Mouse (Mus musculus) adrenal gland, postnatal 14 days (tissue): ENCODE measurements around the gene Zfp341. TPM values are rescaled to one million over a fixed set of nuclear protein-coding genes. Genes with fewer than 3 reads are reported as not detected.

Experiments used
- DNase-seq: peaks from one replicate; pipeline ENCODE4 v3.0.0; 2021; ENCODE audit warnings: mixed read lengths
- total RNA-seq: library from RNA; stranded (reverse); gene quantifications from 2 replicates; pipeline ENCODE4 v1.2.3, GENCODE M21; 2021

Zfp341 gene
- total RNA-seq, 1 experiment from 2014 or later: 2.2 TPM

GRCm38 (mm10) chr2:154586405-154586804 is 26.7 kb upstream of the Zfp341 start:
- peak; percentile 65 for DNase-seq

- no peak for DNase-seq
Observed at GRCm38 (mm10) chr2:154589051-154589450, 24.0 kb upstream of the Zfp341 start.

- no peak for DNase-seq
Observed at GRCm38 (mm10) chr2:154591239-154591638, 21.9 kb upstream of the Zfp341 start.

- DNase-seq: peak; percentile 56
Observed at GRCm38 (mm10) chr2:154593025-154593424, 20.1 kb upstream of the Zfp341 start.

- DNase-seq: peak; percentile 61
Observed at GRCm38 (mm10) chr2:154595775-154596174, 17.3 kb upstream of the Zfp341 start.

- DNase-seq: no peak
Observed at GRCm38 (mm10) chr2:154597399-154597798, 15.7 kb upstream of the Zfp341 start.

GRCm38 (mm10) chr2:154600586-154600985 is 12.5 kb upstream of the Zfp341 start:
- no peak for DNase-seq

- DNase-seq: no peak
Observed at GRCm38 (mm10) chr2:154601324-154601723, 11.8 kb upstream of the Zfp341 start.

GRCm38 (mm10) chr2:154603007-154603637 is 10.0 kb upstream of the Zfp341 start:
- DNase-seq: no peak

GRCm38 (mm10) chr2:154603638-154604153 is 9.4 kb upstream of the Zfp341 start, which contains the start of gene Pxmp4:
Gene Pxmp4, minus strand, starts transcription at chr2:154603708.
- peak; percentile 98 for DNase-seq

GRCm38 (mm10) chr2:154604156-154604555 is 8.9 kb upstream of the Zfp341 start:
- DNase-seq: no peak

GRCm38 (mm10) chr2:154606965-154607364 is 6.1 kb upstream of the Zfp341 start:
- no peak for DNase-seq

GRCm38 (mm10) chr2:154609050-154609767 is 3.9 kb upstream of the Zfp341 start:
- no peak for DNase-seq

GRCm38 (mm10) chr2:154614841-154615576 is 1.9 kb downstream of the Zfp341 start:
- no peak for DNase-seq

GRCm38 (mm10) chr2:154615674-154616073 is 2.6 kb downstream of the Zfp341 start:
- no peak for DNase-seq

- DNase-seq: no peak
Observed at GRCm38 (mm10) chr2:154617061-154617460, 4.0 kb downstream of the Zfp341 start.

GRCm38 (mm10) chr2:154621684-154622083 is 8.6 kb downstream of the Zfp341 start:
- DNase-seq: no peak

- DNase-seq: no peak
Observed at GRCm38 (mm10) chr2:154624137-154624536, 11.0 kb downstream of the Zfp341 start.

GRCm38 (mm10) chr2:154630531-154630930 is 17.4 kb downstream of the Zfp341 start:
- DNase-seq: no peak

GRCm38 (mm10) chr2:154632203-154632780 is 19.2 kb downstream of the Zfp341 start:
- DNase-seq: no peak

- no peak for DNase-seq
Observed at GRCm38 (mm10) chr2:154633039-154633742, 20.1 kb downstream of the Zfp341 start.
